Mouse (Mus musculus) cerebellum, postnatal 10 days (tissue): ENCODE measurements at regions not wholly inside any gene's neighbourhood (a gene's known extent, or its start where the extent isn't known, plus 50 kb on each side); places are given as distances from the start of the nearest gene placed in this dataset.

Experiments used
- DNase-seq, 2 experiments: peaks; one replicate each; pipeline ENCODE4 v3.0.0; 2021; ENCODE audit warnings: mixed read lengths in 2 of 2

DNA sequence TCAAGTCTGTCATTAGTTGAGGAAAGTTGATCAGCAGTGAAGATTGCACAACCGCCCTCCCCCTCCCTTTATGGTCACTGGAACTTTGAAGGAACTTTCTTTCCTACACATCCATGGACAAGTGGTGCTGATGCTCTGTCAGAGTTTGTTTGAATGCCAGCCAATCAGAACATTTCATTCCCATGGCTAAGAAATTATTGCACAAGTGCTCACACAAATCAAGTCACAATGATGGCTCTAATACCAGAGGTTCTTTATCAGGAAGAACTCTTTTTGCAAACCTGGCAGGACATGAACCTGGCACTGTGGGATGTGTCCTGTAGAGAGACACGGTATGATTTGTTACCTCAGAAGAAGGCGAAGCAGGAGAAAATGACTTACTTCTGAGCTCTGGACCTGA, 54.3 kb upstream of the Spry2 start:
- no peak for DNase-seq

DNA sequence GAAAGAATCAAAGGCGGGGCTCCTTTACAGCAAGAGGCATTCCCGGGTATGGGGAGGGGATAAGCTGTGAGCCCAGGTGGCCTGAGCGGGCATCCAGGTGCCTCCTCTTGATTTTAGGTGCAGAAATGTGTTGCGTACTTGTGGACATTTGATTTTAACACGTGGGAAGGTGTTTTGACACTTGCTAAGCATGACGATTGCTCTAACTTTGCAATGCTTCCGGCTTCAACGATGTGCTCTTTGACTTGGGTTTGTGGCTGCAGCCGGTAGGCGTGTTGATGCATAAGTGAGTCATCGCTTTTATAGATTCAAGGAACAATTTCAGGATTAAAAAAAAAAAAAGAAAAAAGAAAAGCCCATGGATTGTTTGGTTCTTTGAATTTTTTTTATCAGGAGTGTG, 58.5 kb upstream of the Spry2 start:
- DNase-seq: no peak

DNA sequence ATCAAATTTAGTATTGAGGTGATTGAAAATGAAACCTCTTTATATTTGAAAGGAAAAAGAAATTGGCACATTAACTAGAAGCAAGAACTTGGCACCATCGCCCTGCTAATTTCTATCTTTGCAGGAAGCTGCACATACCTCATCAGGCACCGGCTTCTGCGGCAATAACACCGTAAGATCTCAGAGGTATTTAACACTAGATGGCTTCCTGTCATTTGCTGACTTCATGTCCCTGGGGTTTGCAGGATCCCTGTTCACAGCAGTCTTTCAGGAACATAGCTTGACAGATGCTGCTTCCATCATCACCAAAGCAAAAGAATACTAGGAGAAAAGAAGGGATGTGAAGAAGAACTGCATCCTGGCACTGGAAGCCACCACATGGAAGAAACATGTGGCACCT, 60.2 kb upstream of the Spry2 start:
- no peak for DNase-seq

DNA sequence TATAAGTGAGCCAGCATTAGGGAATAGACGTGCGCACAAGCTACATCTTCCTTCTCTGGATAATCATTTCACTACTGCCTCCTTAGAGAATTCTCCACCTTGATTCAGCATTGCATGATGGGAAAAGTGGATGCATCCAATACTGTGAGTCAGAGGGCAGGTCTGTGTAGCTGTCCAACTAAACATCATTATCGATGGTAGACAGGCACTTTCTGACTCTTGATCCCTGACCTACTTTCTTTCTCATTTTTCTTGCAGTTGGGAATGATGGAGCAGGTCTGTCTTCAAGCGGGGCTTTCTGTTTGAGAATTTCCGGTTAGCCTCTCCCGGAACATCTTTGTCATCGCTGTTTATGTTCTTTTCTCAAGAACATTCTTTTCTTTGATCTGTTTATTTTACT, 61.4 kb upstream of the Spry2 start:
- DNase-seq: no peak

DNA sequence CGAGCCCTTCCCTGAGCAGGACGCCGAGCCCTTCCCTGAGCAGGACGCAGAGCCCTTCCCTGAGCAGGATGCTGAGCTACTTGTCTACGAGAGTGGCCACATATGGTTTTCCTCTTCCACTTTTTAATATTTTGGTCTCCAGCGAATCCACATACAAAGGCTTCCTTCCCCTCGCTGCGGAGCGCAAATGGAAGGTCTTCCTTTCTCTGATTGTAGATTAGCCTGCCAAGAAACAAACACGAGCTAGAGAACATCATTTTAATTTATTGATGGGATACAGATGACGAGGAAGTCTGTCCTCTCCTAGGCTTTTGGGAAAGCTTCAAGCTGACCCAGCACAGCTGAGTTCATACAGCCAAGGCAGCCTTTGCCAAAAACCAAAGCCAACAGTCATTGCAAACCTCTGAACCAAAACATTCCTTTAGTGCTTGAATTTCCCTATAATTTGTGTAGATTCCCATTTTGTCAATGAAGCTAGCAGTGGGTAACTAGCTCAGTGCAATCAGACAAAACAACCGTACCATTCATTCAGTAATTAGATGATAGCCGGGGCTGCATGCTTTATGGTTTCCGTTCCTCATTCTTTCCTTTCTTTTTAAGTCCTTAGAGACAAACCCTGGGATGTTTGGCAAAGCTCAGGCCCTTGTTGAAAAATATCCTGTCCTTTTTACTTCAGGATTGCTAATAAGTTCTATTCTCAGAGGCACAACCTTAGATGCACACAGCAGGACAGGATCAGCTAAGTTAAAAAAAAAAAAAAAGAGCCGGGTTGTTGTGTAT, 83.1 kb upstream of the Spry2 start:
- peak in 1 of 2 experiments; percentile 5 for DNase-seq

DNA sequence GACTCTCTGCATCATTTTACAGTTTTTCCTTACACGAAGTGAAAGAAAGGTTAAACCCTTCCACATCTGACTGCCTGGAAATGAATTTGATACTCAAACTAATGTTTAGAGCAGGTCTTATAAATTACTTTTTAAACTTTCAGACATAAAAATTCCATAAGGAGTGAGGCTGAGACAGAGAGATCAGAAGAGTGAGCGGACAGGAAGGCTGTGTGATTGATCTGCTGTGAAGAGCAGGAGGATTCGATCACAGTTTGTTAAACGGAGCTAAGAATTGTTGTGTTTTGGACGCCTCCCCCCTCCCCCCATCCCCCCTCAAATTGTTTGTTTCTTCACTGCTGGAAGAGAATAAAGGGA, 83.7 kb upstream of the Spry2 start:
- no peak for DNase-seq

DNA sequence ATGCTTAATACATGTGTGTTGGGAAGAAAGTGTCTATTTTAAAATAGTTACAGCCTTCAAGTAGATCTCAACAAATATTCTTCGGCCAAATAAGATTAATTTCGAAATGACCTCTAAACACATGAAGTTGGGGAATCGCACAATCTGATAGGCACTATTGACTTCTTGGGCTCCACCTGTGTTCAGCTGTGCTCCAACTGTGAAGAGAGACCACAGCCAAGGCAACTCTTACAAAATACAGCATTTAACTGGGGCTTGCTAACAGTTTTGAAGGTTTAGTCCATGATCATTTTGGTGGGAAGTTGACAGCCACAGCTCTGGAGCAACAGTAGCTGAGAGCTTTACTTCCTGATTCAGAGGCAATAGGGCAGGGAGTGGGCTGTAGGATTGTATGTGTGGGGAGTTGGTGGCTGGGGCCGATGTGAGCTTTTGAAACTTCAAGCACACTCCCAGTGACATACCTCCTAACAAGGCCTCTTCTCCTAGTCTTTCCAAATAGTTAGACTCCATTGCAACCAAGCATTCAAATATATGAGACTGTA, 90.8 kb upstream of the Spry2 start:
- no peak for DNase-seq

DNA sequence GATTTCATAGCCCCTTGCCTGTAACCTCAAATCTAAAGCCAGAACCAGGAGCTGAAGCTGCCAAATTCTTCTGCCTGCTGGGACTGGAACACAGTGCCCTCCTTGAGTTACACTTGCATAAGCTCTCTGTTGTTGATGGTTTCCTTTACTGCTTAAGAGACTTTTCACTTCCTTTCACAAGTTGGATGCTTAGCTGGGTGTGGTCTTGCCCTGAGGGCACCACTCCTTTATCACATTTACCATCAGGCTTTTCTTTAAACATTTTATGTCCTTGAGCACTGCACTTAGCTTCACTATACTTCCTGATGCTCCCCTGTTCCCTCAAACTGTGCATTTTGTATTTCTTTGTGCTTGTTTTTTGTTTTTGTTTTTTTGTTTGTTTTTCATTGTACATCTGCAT, 92.1 kb upstream of the Spry2 start:
- DNase-seq: no peak

DNA sequence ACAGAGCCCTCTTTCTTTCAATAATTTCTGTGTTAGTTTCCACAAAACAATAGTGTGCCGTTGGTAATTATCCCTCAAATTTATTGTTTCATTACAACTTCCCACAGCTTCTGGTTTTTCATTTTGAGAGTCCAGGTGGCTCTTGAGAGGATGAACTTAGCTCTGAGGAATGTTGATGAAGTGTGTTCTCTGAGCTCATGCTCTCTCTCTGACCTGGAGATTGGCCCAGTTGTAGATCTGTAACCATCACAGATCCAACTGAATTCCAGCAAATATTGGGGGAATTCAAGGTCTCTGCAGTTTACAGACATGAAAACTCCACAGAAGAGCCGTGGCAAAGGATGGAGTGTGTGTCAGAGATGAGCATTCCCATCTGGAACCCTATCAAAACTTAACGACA, 96.5 kb upstream of the Spry2 start:
- no peak for DNase-seq

DNA sequence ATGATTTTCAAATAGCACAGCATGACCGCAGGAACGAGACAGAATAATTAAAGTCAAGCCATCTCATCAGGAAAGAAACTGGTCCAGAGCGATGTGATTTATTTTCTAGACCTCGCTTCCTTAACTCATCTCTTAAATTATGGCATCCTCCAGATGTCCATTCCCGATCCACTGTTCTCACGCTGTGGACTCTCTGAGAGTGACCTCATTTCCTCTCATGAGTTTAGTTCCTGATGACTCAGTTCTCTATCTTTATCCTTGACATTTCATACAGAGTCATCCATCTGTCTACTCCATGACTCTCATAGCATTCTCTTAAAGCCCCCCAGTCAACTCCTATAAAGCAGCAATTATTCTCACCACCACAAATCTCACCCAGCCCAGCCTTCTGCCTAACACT, 103.2 kb upstream of the Spry2 start:
- no peak for DNase-seq

DNA sequence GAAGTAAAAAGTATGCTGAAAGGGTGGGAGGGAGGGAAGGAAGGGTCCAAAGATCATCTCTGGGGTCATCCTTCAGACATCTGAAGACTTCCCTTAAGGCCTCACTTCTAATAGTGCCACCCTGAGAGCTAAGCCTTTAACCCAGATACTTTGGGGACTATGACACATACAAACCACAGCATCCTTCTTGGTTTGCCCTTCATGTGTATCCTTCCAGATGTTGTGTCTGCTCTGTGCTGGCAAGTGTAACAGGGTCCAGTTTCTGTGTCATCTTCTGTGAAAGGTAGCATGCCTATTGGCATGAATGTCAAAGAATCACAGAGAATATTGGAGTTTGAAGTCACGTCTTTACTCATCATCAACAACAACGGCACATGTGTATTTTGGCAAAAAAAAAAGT, 98.2 kb upstream of the Trim52 start:
- DNase-seq: no peak

DNA sequence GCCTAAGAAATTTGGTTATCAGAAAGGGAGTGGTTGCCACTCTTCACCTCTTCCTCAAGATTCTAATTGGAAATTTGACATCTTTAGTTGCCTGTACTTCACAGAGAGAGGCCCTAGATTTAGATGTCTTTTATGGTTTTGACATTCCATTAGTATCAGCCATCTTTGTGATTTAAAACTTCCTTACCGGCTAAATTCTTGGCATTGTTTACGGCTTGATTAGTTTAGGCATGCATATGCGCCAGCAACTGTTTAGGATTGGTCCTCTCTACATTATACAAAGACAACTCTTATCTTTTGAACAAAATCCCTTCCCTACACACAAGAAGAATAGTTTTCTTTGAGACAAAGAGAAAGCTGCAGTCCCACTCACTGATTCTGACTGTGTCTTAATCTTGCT, 97.0 kb upstream of the Trim52 start:
- DNase-seq: no peak

DNA sequence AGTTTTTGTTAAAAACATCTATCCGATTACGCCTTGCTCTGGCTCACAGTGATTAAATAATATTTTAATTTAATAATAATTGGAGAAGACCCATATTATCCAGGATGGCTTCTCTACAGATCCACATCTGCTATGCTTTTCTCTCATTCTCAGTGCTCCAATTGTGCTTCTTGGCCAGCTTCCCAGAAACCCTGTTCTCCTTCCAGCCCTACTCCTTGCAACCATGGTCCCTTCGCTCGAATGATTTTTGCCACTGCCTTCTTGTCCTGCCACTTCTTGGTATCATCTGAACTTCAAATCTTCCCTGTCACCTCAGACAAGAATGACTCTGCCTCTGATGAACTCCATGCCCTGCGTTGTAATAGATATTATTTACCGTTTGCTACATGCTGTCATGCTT, 95.0 kb upstream of the Trim52 start:
- peak; percentile 51 to 67 for DNase-seq

DNA sequence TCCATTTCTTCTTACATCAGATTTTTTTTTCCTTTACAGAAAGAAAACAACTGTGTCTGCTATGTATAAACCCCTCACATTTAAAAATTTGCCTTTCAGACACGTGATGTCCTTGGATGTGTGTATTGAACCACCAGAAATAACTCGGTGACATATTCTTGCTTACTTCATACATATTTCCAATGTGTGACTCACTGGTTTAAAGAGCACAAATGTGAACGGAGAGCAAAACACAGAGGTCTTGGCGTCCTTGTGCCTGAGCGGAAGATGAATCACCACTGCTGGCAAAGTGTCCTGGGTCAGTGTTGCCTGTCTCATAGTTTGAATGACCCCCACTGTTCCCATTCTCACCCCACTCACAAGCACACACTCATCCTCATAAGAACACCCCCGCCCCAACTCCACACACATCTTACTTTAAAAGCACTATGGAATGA, 94.0 kb upstream of the Trim52 start:
- peak in 1 of 2 experiments; percentile 5 for DNase-seq

DNA sequence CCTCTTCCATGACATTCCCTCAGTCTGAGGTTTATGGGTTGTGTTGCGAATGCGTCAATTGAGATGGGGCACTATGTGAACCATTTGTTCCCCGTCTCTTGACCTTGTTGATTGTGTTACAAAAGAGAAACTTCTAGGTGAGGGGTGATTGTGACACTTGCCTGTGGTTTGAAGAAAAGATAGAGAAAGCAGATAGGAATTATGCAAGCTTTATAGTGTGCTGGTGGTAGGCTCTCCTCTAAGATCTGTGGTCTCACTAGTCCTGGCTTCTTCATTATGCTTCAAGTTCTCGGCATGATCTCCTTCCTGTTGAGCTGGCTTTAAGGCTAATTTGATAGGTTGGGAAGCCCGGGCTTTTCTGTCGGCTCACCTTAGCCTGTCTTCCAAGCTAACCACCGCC, 83.2 kb upstream of the Trim52 start:
- no peak for DNase-seq

DNA sequence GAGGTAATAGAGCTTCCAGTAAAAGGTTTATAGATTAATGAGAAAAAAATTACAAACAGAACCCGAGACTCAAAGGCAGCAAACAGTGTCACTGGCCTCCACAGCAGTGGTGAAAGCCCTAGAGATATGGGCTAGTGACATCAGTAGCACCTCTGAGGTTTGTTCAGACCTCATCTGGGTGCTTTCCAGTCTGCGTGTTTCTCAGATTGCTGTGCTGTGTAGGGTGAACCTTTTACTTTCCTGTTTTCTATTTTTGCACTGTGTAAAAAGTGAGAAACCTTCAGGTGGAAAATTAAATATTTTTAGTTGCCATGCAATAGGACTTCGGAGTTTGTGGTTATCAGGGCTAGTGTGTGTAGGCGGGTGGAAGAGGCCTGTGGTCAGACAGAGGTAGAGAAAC, 79.2 kb upstream of the Trim52 start:
- DNase-seq: no peak

DNA sequence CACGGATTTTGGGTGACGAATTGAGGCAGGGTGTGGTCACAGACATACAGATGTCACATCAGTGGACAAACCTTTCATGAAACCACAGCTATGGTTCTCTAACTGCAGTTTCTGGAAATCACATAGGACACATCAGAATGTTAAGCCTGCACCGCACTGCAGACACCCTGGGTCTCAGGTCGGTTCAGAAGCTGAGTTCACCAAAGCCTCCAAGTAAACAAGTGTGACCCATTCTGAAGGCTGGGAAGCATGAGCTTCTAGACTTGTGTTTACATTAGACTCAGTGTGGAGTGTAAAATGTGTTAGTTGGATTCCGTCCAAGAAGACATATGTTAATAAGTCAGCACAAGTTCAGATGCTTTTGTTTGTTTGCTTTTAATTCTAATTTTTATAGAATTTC, 78.3 kb upstream of the Trim52 start:
- DNase-seq: no peak

DNA sequence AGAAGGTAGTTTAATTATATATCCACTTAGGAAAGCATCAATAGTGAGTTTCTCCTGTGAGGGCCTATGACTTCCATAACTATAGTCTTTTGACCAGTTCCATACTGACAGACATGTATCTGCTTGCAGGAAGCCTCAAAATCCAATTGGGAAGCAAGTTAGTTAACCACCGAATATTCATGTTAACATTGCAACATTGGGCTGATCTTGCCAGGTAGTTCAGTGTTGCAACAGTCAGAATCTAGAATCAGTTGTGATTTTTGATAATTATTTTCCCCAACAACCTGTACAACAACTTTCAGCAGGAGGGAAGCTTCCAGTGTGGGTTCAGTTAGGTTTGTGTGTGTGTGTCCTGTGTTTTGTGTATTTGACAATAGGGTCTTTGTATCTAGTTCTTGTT, 74.9 kb upstream of the Trim52 start:
- no peak for DNase-seq

DNA sequence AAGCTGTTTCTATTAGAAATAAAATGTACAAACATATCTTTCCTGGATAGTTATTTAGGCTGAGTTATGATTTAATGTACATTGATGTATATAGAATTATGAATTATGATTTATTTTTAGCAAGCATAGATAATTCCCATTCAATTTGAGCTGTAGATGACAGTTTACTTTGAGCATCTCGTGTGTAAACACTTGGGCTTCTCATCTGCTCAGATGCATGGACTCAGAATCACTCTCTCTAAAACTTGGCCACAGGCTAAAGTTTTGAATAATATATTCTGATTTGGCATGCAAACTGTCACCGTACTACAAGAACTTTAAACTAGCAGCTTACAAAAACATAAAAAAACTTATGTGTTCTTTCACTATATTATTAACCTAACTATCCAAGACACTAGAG, 72.2 kb upstream of the Trim52 start:
- no peak for DNase-seq

DNA sequence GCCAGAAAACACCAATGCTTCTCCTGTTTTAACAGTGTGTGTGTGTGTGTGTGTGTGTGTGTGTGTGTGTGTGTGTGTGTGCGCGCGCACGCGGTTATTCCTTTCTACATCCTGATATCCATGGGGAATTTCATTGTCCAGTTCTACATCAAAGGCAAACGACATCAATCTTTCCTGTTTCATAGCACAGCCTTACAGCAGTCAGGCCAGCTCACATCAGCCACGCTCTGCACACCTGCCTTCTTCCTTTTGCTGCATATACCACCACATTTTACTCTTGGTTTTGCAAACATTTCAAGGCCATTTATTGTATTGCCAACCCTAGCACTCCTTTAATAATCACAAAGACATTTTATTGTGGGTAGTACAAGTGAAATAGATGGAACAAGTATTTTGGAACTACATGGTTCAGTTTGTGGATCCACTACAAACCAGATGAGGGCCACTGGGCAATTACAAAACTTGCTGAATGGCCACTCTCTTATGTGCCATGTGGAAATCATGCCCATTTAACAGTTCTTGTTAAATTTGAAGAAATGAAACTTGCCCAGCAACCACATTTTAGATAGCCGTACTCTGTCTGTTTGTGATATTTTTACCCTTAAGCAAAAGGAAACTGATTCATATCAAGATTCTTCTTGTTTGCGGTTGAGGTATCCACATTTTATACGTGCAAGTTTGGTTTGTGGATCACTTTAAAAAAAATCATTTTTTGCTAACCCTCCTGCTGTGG, 70.9 kb upstream of the Trim52 start:
- DNase-seq: no peak

DNA sequence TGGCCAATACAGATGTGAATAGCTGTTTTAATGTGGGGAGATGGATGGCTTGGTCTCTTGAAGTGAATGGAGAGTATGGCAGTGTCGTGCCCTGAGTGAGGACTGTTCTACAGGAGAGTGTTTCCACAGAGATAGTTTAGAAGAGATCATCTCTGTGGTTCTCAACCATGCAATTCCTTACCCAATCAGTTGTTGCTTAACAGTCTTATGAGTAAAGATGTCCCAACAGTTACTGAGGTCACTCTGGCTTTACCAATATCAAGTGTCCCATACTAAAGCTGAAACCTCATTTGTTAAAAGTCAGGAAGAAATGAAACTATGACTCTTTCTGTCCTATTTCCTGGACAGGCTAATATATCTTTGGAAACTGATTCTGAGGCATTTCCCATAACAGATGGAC, 61.7 kb upstream of the Trim52 start:
- DNase-seq: no peak

DNA sequence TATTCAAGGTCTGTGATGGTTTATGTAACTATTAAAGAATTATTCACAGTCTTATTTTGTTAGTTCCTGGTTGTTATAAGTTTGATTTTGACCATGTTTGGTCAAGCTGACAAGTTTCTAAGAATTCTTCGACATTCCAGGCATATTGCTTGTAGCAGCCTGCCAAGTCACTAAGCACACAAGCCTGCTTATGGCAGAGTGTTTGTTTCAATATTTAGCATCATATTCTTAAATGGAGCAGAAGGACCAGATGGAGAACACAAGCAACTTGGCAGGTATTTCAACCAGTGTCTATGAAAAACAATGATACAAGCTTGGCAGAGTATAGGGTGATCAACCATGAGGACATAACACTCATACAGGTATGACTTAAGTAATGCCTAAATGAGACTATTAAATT, 55.8 kb upstream of the Trim52 start:
- peak; percentile 53 to 57 for DNase-seq

DNA sequence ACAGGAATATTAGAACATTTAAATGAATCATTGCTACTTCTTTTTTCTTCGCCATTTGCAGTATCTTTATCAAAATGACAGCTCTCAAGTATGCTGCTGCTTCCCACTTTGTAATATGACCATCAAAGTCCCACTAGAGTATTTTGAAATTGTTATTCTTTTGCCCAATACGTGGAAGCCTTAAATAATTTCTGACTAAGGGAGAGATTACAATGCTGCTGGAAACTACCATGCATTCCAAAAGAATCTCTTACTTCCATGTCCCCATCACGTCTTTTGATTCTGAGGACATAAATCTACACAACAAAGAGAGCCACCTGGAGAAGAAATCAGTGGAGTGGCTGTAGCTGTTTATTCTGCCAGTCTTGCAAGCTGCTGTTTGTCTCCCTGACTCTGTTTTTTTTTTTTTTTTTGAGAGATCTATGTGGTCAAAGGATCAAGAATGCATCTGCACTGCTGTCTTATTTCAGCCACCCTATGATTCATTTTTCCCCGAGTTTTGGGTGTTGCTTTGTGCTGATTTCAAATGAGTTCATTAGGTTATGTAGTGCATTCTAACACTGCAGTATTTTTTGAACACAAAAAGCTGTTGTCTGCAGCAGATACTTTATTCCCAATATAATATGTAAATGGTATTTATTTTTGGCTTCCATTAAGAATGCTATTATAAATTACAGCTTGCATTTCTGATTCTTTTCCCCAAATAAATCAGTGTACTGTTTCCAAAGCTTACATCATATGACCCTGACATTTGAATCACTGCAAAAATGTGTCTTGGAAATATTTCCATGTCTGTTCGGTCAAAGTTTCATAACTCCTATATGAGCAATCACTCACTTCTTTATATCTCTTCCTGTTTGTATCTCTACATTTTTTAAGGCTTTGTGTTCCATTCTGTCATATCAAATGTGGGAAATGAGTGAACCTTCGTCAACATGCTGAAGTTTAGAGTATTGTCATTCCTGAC, 53.1 kb upstream of the Trim52 start:
- DNase-seq: no peak
